In genomic region chr9:32271896-32272444, GRCm38 (mm10) we compare ENCODE assay signal across 8 mouse cellular contexts.
A peak's percentile ranks its signal among the peaks of the same experiment; 100 is the strongest.
DNase-seq lines count a peak whose midpoint lies in the region; ATAC-seq and TF ChIP-seq lines count a peak whose summit lies in the region.

No protein-coding gene starts in this region.

- peak; percentile 68 for TF ChIP-seq CTCF in kidney, adult 2 months (conservative IDR thresholded peaks at IDR 0.05; ENCODE audit: insufficient read depth, insufficient read length, low read depth, low read length)

- H3K4me2 ChIP-seq in limb, embryonic 11.5 days (ENCODE audit: low read depth, severe bottlenecking), result no peak overlapping the region

- H3K9ac ChIP-seq in limb, embryonic 11.5 days (ENCODE audit: low read length), result no peak overlapping the region

- H3K27ac ChIP-seq in heart, embryonic 10.5 days, result no peak overlapping the region
- no peak overlapping the region for H3K27ac ChIP-seq in kidney, adult 2 months (ENCODE audit: insufficient read depth, low read depth, low read length)
- H3K27ac ChIP-seq in limb, embryonic 11.5 days (replicated peaks; ENCODE audit: low read depth, low read length), result no peak overlapping the region

- peak; percentile 30 to 75 for DNase-seq in heart, adult 9 months (ENCODE audit: low spot score in 2 of 2)
- DNase-seq in heart, embryonic 10.5 days (ENCODE audit: low spot score), result no peak
- DNase-seq in cerebellum, adult 9-10 months, result peak; percentile 77
- peak; percentile 44 to 64 for DNase-seq in frontal cortex, postnatal 14 days (ENCODE audit: low spot score in 2 of 2)
- peak; percentile 87 for DNase-seq in kidney, adult 2 months
- DNase-seq in limb, embryonic 11.5 days (ENCODE audit: low spot score), result peak; percentile 82
- peak; percentile 70 for DNase-seq in naive thymus-derived CD4-positive, alpha-beta T cell, adult 2 months (ENCODE audit: low read depth)
- DNase-seq in splenic B cell, adult 2 months (ENCODE audit: low read depth, low spot score), result peak; percentile 88

- H3K27me3 ChIP-seq in heart, embryonic 10.5 days (ENCODE audit: insufficient read depth, poor library complexity, severe bottlenecking), result no peaks in the 10 kb centered on the region
- H3K27me3 ChIP-seq in kidney, adult 2 months (replicated peaks; ENCODE audit: control insufficient read depth, insufficient read depth, low read length), result no peaks in the 10 kb centered on the region
- no peaks in the 10 kb centered on the region for H3K27me3 ChIP-seq in limb, embryonic 11.5 days (ENCODE audit: control insufficient read depth, insufficient read depth, low read length)
- no peaks in the 10 kb centered on the region for H3K27me3 ChIP-seq in splenic B cell, adult 2 months (ENCODE audit: control insufficient read depth, insufficient read depth, low read length, poor library complexity, severe bottlenecking)

- no peaks in the 10 kb centered on the region for H3K9me3 ChIP-seq in heart, embryonic 10.5 days
- H3K9me3 ChIP-seq in limb, embryonic 11.5 days (ENCODE audit: control insufficient read depth, low read length), result no peaks in the 10 kb centered on the region

- TF ChIP-seq POLR2A in kidney, adult 2 months (IDR thresholded peaks at IDR 0.05; ENCODE audit: low read depth, low read length), result no peak

- H3K36me3 ChIP-seq in heart, embryonic 10.5 days, result no peaks in the 10 kb centered on the region
- no peaks in the 10 kb centered on the region for H3K36me3 ChIP-seq in kidney, adult 2 months (ENCODE audit: control insufficient read depth, insufficient read depth, low read length)
- H3K36me3 ChIP-seq in limb, embryonic 11.5 days (ENCODE audit: control insufficient read depth, insufficient read depth, low read length), result no peaks in the 10 kb centered on the region
- H3K36me3 ChIP-seq in splenic B cell, adult 2 months (ENCODE audit: control insufficient read depth, insufficient read depth, low read length, poor library complexity, severe bottlenecking), result no peaks in the 10 kb centered on the region

- 16% methylated on average over 5 of the region's 5 CpGs for WGBS in heart, embryonic 10.5 days
- WGBS in kidney, adult 2 months, result 14% methylated on average over 5 of the region's 5 CpGs
- WGBS in limb, embryonic 11.5 days, result 11% methylated on average over 5 of the region's 5 CpGs

- no peak overlapping the region for H3K4me3 ChIP-seq in heart, embryonic 10.5 days
- no peak overlapping the region for H3K4me3 ChIP-seq in kidney, adult 2 months (ENCODE audit: insufficient read depth, low read depth, low read length)
- H3K4me3 ChIP-seq in limb, embryonic 11.5 days (ENCODE audit: low read depth, low read length), result no peak overlapping the region

- no peak; the same call in 1 of the 2 replicates for ATAC-seq in limb, embryonic 11.5 days (ENCODE audit: insufficient number of reproducible peaks, low FRiP score, low TSS enrichment, low read depth)

- H3K4me1 ChIP-seq in heart, embryonic 10.5 days, result no peaks in the 10 kb centered on the region
- H3K4me1 ChIP-seq in kidney, adult 2 months (ENCODE audit: control insufficient read depth, insufficient read depth, low read length), result no peaks in the 10 kb centered on the region; the same call in 1 of the 2 replicates
- H3K4me1 ChIP-seq in limb, embryonic 11.5 days (ENCODE audit: control insufficient read depth, insufficient read depth, low read length), result no peaks in the 10 kb centered on the region
